Mouse (Mus musculus): ENCODE data around the gene Smim13.

DNA sequence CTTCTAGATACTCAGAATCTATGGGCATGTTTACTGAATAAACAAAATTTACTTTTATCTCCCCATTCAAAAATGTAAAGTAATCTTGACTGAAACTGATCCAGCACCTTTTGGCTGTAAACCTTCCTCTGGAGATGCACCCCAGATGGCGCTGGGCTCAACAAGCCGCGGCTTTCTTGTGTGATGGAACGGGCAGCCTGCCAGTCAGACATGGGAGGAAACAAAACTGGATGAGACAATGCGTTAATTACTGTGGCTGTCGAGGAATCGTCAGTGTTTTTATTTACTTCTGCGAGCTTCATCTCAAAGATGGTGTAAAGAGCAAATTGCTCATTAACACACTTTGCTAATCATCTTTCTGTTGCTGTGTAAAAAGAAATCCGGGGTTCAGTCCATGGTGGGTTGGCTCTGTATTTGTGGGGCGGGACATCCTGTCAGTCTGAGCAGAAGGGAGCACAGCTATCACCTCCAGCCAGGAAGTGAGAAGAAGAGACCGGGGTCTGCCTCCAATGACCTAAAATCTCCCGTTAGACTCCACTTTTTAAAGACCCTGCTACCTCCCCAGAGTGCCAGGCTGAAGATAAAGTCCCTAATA, 18.2 kb upstream of the Smim13 start:
- TF ChIP-seq HCFC1 (IDR thresholded peaks at IDR 0.05; ENCODE audit: borderline replicate concordance, insufficient read depth, low read length) (no peak), ZC3H11A (IDR thresholded peaks at IDR 0.05; ENCODE audit: borderline replicate concordance, low read depth, low read length) (no peak)
